Mouse (Mus musculus) embryonic fibroblast, embryonic 13.5 days (primary cell): ENCODE results near the gene Dynlrb1.

Experiments
- CTCF ChIP-seq: IDR thresholded peaks from 2 replicates; pipeline ENCODE4 v1.5.1; 2011; ENCODE audit warnings: mild to moderate bottlenecking, control low read depth, low read length, moderate library complexity, borderline replicate concordance; ENCODE audit not compliant: insufficient read depth
- POLR2A ChIP-seq: IDR thresholded peaks from 2 replicates; pipeline ENCODE4 v1.6.1; 2011; ENCODE audit warnings: low read depth, mild to moderate bottlenecking, control low read depth, low read length, moderate library complexity

DNA sequence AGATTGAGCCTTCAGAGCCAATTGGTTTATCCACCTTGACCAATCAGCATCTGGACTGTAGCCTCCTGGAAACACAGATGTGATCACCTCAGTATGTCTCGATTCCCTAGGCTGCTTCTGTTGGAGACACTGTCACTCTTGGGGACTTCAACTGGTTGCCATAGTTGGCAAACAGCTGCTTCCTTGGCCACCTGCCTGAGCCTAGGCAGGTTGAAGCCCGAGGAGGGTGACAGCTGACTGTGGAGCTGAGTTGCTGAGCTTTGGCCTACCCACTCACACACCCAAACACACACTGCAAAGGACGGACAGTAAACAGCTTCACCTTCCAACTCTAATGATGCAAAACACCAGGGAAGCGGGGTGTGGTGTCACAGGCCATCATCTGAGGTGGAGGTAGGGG is 47.5 kb downstream of the Dynlrb1 start:
- no peak for TF ChIP-seq CTCF
- TF ChIP-seq POLR2A, result no peak
